ENCODE assay signal across 15 mouse cellular contexts in genomic region chr12:46816291-46816690, GRCm38 (mm10). TPM values are rescaled to one million over a fixed set of nuclear protein-coding genes. Genes with fewer than 3 reads are reported as not detected.
DNase-seq lines count a peak whose midpoint lies in the region; ATAC-seq and TF ChIP-seq lines count a peak whose summit lies in the region.
"Had no signal": no experiment of that assay in that cellular context is flagged by ENCODE, and none has a peak within 500 bp of the region (broad histone marks: within the 10 kb centered on the region; RNA-seq: fewer than 3 reads in every experiment).

No protein-coding gene starts in this region.

- H3K4me2 ChIP-seq in forebrain, embryonic 13.5 days, result peak overlapping the region; percentile 70
- H3K4me2 ChIP-seq in hindbrain, postnatal 0 days (ENCODE audit: low read depth, low read length), result peak overlapping the region; percentile 77
- peak overlapping the region; percentile 47 for H3K4me2 ChIP-seq in neural tube, embryonic 14.5 days (ENCODE audit: low read depth, low read length)
- no peak overlapping the region for H3K4me2 ChIP-seq in liver, embryonic 11.5 days

- ATAC-seq in forebrain, embryonic 13.5 days, result no peak
- no peak for ATAC-seq in hindbrain, postnatal 0 days
- no peak for ATAC-seq in neural tube, embryonic 14.5 days (ENCODE audit: low read depth)
- no peak for ATAC-seq in liver, embryonic 11.5 days (replicated peaks; ENCODE audit: low FRiP score)
- ATAC-seq in CD4-positive, CD25-positive, alpha-beta regulatory T cell, adult 4 months, result no peak

- no peaks in the 10 kb centered on the region for H3K27me3 ChIP-seq in cerebellum, adult 2 months (ENCODE audit: control insufficient read depth, insufficient read depth, low read length)
- no peaks in the 10 kb centered on the region for H3K27me3 ChIP-seq in forebrain, embryonic 13.5 days
- no peaks in the 10 kb centered on the region for H3K27me3 ChIP-seq in hindbrain, postnatal 0 days (ENCODE audit: insufficient read depth, low read length)
- no peaks in the 10 kb centered on the region for H3K27me3 ChIP-seq in neural tube, embryonic 14.5 days (ENCODE audit: control insufficient read depth, insufficient read depth, low read length)
- H3K27me3 ChIP-seq in liver, embryonic 11.5 days (replicated peaks; ENCODE audit: control insufficient read depth, insufficient read depth, low read length), result peaks cover 8% of the 10 kb centered on the region; the same call in 1 of the 2 replicates

- TF ChIP-seq POLR2A in cerebellum, adult 2 months (IDR thresholded peaks at IDR 0.05; ENCODE audit: borderline replicate concordance, insufficient read depth, low read length), result no peak

- no peaks in the 10 kb centered on the region for H3K36me3 ChIP-seq in forebrain, embryonic 13.5 days (ENCODE audit: poor library complexity, severe bottlenecking)
- H3K36me3 ChIP-seq in hindbrain, postnatal 0 days (ENCODE audit: insufficient read depth, low read length), result no peaks in the 10 kb centered on the region
- no peaks in the 10 kb centered on the region for H3K36me3 ChIP-seq in neural tube, embryonic 14.5 days (ENCODE audit: control insufficient read depth, insufficient read depth, low read length)
- H3K36me3 ChIP-seq in liver, embryonic 11.5 days (ENCODE audit: control insufficient read depth, insufficient read depth, low read length), result no peaks in the 10 kb centered on the region
- H3K36me3 ChIP-seq: limb, embryonic 13.5 days had no signal

- 34% methylated on average over 3 of the region's 3 CpGs for WGBS in cerebellum, adult 2 months
- WGBS in forebrain, embryonic 13.5 days, result 13% methylated on average over 3 of the region's 3 CpGs
- WGBS in hindbrain, postnatal 0 days, result 18% methylated on average over 3 of the region's 3 CpGs
- WGBS in neural tube, embryonic 14.5 days, result 32% methylated on average over 3 of the region's 3 CpGs
- WGBS in liver, embryonic 11.5 days, result 92% methylated on average over 3 of the region's 3 CpGs

- no peaks in the 10 kb centered on the region for H3K4me1 ChIP-seq in cerebellum, adult 2 months (ENCODE audit: control insufficient read depth, insufficient read depth, low read length)
- peaks cover 18% of the 10 kb centered on the region for H3K4me1 ChIP-seq in forebrain, embryonic 13.5 days
- no peaks in the 10 kb centered on the region for H3K4me1 ChIP-seq in hindbrain, postnatal 0 days (ENCODE audit: insufficient read depth, low read length)
- H3K4me1 ChIP-seq in neural tube, embryonic 14.5 days (ENCODE audit: control insufficient read depth, insufficient read depth, low read length), result no peaks in the 10 kb centered on the region
- no peaks in the 10 kb centered on the region for H3K4me1 ChIP-seq in liver, embryonic 11.5 days (replicated peaks; ENCODE audit: control insufficient read depth, insufficient read depth, low read length)
- H3K4me1 ChIP-seq: limb, embryonic 13.5 days had no signal

- peak in 1 of 2 experiments; percentile 22 for DNase-seq in cerebellum, adult 2 months
- no peak for DNase-seq in cerebellum, adult 9-11 months
- DNase-seq in hindbrain, postnatal 0 days (ENCODE audit: low spot score), result peak; percentile 25
- no peak for DNase-seq in urinary bladder, adult 18-20 months (ENCODE audit: low spot score in 2 of 2)
- DNase-seq in liver, embryonic 11.5 days (ENCODE audit: low spot score), result no peak
- DNase-seq: heart, postnatal 10 days; kidney, adult 18-20 months; layer of hippocampus, adult 9-11 months; lung, adult 2 months had no signal

- peak overlapping the region; percentile 52; the same call in 1 of the 2 replicates for H3K9ac ChIP-seq in forebrain, embryonic 13.5 days
- H3K9ac ChIP-seq in hindbrain, postnatal 0 days (replicated peaks; ENCODE audit: low read length), result peak overlapping the region; percentile 97
- peak overlapping the region; percentile 100 for H3K9ac ChIP-seq in neural tube, embryonic 14.5 days (replicated peaks; ENCODE audit: low read depth, low read length)
- H3K9ac ChIP-seq in liver, embryonic 11.5 days (ENCODE audit: low read depth, low read length), result no peak overlapping the region
- H3K9ac ChIP-seq: limb, embryonic 13.5 days had no signal

- H3K4me3 ChIP-seq in cerebellum, adult 2 months (replicated peaks; ENCODE audit: insufficient read depth, low read depth, low read length), result peak overlapping the region; percentile 37
- peak overlapping the region; percentile 82 for H3K4me3 ChIP-seq in forebrain, embryonic 13.5 days
- H3K4me3 ChIP-seq in hindbrain, postnatal 0 days (ENCODE audit: low read length), result peak overlapping the region; percentile 90
- peak overlapping the region; percentile 91 for H3K4me3 ChIP-seq in neural tube, embryonic 14.5 days (ENCODE audit: low read depth, low read length)
- H3K4me3 ChIP-seq in liver, embryonic 11.5 days (ENCODE audit: low read depth, low read length), result no peak overlapping the region
- H3K4me3 ChIP-seq: erythroblast, embryonic 14.5 days; limb, embryonic 13.5 days; megakaryocyte, embryonic 14.5 days had no signal

- H3K9me3 ChIP-seq in forebrain, embryonic 13.5 days (replicated peaks), result no peaks in the 10 kb centered on the region
- H3K9me3 ChIP-seq in hindbrain, postnatal 0 days (ENCODE audit: low read length), result no peaks in the 10 kb centered on the region
- H3K9me3 ChIP-seq in neural tube, embryonic 14.5 days (ENCODE audit: control insufficient read depth, low read length), result no peaks in the 10 kb centered on the region
- H3K9me3 ChIP-seq in liver, embryonic 11.5 days (ENCODE audit: control insufficient read depth, low read length), result no peaks in the 10 kb centered on the region
- H3K9me3 ChIP-seq: limb, embryonic 13.5 days; megakaryocyte, embryonic 14.5 days had no signal

- no peak overlapping the region for H3K27ac ChIP-seq in cerebellum, adult 2 months (ENCODE audit: insufficient read depth, low read length)
- peak overlapping the region; percentile 48; the same call in 1 of the 2 replicates for H3K27ac ChIP-seq in forebrain, embryonic 13.5 days
- peak overlapping the region; percentile 100 for H3K27ac ChIP-seq in hindbrain, postnatal 0 days
- peak overlapping the region; percentile 100 for H3K27ac ChIP-seq in neural tube, embryonic 14.5 days (ENCODE audit: low read depth, low read length)
- no peak overlapping the region for H3K27ac ChIP-seq in liver, embryonic 11.5 days (ENCODE audit: low read depth, low read length)
- H3K27ac ChIP-seq: limb, embryonic 13.5 days had no signal

- no peak for TF ChIP-seq CTCF in cerebellum, adult 2 months (IDR thresholded peaks at IDR 0.05; ENCODE audit: borderline replicate concordance, insufficient read depth, low read depth, low read length)
- no peak for TF ChIP-seq CTCF in hindbrain, postnatal 0 days (IDR thresholded peaks at IDR 0.05; ENCODE audit: low read depth)

RNA-seq across cellular contexts. Expression of gene Nova1, which starts 2.4 kb away (rescaled TPM):
- polyA plus RNA-seq in cerebellum, adult 2 months (2012; rRNA removed), result 37.7 and 43.0 TPM in 2 replicates
- 19.3 and 27.0 TPM in 2 replicates for polyA plus RNA-seq in forebrain, embryonic 13.5 days (2015; fragmentation: Nextera tagmentation; extraction: Ambion mirVana)
- 86.3 and 88.2 TPM in 2 replicates for total RNA-seq in hindbrain, postnatal 0 days (2014; rRNA removed)
- 53.8 and 54.8 TPM in 2 replicates for polyA plus RNA-seq in hindbrain, postnatal 0 days (2015; fragmentation: Nextera tagmentation; extraction: Ambion mirVana)
- 166 and 169 TPM in 2 replicates for polyA plus RNA-seq in neural tube, embryonic 14.5 days (2014; fragmentation: Nextera tagmentation; extraction: Ambion mirVana)
- polyA plus RNA-seq in liver, embryonic 11.5 days (2014; fragmentation: Nextera tagmentation; extraction: Ambion mirVana), result 1.6 and 2.1 TPM in 2 replicates
- polyA plus RNA-seq in CD4-positive, CD25-positive, alpha-beta regulatory T cell, adult 4 months (2017; shearing (Covaris generic)), result under 1 TPM in 1 of 2 experiments, not detected in 1; 0.47 TPM
- polyA plus RNA-seq: erythroblast, embryonic 14.5 days had no signal

Comparison
In these comparisons a context has a peak if more than half of its experiments do, and no peak if none do; other contexts are left out.
1. H3K27ac ChIP-seq: peak in forebrain, embryonic 13.5 days (single experiment), hindbrain, postnatal 0 days (single experiment) and neural tube, embryonic 14.5 days (single experiment); none in cerebellum, adult 2 months (single experiment) and liver, embryonic 11.5 days (single experiment).